Mouse (Mus musculus) kidney, adult 18-20 months (tissue): ENCODE results near the gene Nrap.

ENCODE experiments used
- DNase-seq: peaks from one replicate; pipeline ENCODE4 v3.0.0; 2021

Gene Nrap

DNA sequence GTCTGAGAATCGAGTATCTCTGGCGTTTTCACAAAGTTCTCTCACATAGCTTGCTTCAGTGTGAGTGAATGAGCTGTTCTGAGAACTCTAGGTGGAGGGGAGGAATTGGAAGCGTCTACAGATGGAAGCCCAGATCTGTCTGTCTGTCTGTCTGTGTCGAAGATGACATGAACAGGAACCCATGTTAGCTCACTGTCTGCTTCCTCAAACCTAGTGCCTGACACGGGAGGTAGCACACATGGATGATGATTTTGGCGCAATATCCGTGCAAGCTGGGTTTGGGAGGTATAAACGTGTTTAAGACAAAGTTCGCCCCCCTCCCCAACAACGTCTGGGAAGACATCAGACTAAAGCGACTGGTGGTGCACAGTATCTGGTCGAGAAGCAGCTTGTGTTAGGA is 6.4 kb upstream of the Nrap start:
- no peak for DNase-seq

GRCm38 (mm10) chr19:56395183-56395935 is 5.5 kb upstream of the Nrap start:
- DNase-seq = no peak

GRCm38 (mm10) chr19:56393311-56393866 is 3.6 kb upstream of the Nrap start:
- DNase-seq = no peak

GRCm38 (mm10) chr19:56391307-56392046 is 1.6 kb upstream of the Nrap start:
- no peak for DNase-seq

- no peak for DNase-seq
Observed at GRCm38 (mm10) chr19:56389176-56389575, 661 bp downstream of the Nrap start.

DNA sequence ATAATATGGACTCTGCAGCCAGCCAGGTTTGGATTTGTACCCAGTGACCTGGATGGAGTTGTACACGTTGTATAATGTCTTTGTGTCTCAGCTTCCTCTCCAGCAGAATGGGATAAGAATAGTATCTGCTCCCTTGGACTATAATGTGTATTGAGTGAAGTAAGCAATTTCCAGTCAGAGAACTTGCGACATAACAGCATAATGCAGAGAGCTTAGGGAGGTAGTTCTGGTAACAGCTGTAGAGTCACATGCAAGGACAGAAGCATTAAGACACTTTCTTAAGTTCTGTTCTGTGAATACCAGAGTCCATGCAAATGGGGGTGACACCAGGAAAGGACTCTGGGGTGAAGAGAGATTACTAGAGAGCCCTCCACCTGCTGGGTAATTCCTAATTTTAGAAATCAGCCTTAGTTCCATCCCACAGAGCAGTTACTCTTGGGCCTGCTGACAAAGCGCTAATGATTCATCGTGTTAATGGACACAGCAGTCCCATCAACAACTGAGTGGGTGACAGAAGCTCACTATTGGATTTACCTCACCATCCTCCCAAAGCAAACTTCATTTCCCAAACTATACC is 2.0 kb downstream of the Nrap start:
- no peak for DNase-seq

DNA sequence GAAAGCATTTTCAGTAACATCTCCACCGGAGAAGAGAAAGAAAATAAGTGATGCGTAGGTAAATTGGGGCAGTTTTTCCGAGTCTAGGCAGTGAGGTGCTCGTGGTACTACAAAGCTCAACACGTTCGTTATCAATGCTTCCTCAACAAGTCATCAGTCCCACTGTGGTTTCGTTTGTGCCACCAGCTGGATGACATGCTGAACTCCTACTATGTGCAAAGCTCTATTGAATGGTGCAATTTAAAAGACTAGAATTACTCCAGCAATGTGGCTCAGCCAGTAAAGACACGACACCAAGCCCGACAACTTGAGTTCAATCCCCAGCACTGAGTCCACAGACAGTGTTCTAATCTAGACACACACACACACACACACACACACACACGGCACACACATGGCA is 3.7 kb downstream of the Nrap start:
- DNase-seq = no peak

DNA sequence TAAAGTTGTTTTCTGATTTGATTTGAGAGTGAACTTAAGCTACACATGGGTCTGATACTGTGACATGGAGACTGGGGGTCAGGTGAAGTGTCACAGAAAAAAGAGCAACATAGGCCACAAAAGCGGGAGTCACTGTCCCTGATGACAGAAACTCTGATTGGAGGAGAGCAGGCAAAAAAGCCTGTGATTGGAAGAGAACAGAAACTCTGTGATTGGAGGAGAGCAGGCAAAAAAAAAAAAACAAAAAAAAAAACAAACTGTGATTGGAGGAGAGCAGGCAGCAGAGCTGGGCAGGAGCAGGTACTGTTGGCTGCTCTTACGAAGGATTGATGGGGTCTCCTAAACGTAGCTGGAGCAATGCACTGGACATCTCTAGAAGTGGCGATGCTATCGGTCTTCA is 4.3 kb downstream of the Nrap start:
- DNase-seq = no peak

DNA sequence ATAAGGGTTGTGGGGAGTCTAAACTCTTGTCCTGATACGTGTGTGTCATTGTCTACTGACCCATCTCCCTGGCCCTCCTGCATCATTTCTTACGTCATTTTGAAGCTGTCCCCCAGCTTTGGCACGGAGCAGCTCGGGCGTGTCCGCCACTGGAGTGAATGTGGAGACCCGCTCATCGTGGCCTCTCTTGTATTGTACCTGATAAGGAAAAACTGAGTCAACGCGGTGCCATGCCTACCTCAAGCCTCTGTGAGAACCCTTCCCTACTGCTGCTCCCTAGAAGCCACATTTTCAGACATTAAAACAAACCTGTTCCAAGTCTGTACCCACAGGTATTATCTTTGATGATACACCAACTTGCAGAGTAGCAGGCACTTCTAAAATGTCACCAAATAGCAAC is 8.4 kb downstream of the Nrap start:
- no peak for DNase-seq

DNA sequence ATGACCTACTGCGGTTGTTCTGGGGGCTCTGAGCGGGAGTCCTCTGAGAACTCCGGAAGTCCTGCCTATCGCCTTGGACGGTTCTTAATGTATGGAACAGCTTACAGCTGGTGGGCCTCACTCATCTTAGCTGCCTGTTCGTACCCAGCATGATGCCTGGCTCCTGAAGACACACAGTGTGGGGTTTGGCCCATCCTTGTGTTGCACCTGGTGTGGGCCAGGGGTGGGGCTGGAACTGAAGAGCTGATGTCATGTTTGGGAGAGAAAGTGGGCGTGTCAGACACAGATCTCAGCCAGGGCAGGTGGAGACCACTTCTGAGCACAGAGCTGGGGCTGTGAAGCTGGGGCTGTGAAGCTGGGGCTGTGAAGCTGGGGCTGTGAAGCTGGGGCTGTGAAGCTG is 9.5 kb downstream of the Nrap start:
- DNase-seq = no peak

DNA sequence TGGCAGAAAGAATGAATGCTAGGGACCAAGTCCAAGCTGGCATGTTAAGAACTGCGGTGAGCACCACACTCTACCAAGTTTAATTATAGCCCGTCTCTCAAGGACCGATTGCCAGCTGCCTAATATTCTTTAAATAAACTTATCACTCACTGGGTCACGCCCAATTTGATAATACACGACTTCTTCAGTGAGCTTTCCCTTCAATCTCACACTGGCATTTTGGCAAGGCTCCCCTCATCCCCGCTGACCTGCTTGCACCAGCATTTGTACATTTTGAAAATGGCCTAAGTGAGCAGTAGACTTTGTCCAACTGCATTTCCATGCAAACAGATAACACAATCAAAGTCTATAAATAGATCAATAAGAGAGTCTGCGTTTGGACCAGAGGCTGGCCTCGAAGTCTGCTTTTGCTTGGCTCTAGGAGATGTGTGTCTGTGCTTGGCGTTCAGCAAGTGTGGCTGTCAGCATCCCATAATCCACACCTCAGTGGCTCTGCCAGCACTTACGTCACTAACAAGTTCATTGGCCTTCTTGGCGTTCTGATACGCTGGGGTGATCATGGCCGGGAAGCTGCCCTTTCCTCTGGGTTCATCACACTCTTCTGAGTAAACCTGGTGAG is 11.2 kb downstream of the Nrap start:
- DNase-seq = no peak

DNA sequence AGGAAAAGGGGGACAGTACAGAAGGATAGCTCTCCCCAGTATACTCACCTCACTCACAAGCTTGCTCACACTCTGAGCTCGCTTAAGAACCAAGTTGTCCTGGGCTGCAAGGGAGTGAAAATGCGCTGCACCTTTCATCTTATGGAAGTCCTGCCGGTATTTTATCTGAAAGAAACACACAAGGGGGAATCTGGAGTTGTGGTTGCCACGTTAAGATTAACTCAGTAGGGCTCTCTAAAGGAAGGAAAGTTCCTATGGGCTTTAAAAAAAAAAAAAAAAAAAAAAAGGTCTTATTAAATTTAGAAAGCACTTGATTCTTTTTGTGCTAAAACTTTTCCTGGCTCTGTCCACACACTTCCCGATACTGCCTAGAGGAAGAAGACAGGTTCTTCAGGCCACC is 11.8 kb downstream of the Nrap start:
- no peak for DNase-seq

DNA sequence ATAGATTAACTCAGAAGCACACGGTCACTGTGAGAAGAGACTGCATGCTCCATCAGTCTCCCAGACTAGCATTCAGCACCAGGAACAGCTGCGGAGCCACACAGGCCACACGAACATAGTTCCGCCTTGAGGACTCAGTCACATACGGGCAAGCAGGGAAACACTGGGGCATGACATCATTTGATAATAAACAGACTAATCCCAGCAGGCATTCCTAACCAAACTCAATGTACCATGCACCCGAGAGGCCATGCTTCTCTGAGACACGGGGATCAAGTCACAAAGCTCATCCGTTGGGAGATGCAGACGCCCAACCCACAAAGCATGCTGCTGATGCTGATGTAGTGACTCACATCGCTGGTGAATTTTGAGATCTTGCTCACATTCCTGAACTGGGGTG is 15.8 kb downstream of the Nrap start:
- DNase-seq = no peak

DNA sequence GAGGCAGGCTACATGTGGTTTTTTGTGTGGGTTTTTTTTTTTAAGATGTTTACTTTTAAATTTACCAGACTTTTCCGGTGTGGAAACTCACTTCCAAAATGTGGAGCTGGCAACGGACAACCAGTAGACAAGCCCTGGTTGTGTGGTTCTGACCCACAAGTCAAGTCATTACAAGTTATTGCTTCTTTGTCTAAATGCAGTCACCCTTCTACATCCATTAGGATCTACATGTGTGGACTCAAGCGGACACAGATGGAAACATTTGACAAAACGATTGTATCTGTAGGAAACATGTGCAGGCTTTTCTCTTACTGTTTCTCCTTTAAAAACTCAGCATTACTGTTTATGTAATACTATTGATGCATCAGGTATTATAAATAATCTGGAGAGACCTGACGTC is 16.6 kb downstream of the Nrap start:
- no peak for DNase-seq

DNA sequence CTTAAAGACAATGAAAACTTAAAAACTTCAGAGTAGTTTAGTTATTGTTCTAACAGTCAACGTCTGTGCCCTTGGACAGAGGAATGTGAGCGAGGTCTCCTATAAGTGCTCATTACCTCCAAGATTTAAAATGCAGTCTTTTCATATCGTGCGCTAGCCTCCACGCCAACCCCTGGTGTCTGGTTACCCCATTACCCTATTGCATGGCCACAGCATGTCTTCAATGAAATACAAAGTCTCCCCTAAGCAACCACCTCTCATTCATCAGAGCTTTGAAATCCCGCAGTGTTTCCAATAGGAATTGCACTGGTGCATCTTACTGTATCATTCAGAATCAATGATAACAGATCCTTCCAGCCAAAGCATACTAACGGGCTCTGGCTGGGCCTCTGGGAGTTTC is 17.6 kb downstream of the Nrap start:
- DNase-seq = no peak

DNA sequence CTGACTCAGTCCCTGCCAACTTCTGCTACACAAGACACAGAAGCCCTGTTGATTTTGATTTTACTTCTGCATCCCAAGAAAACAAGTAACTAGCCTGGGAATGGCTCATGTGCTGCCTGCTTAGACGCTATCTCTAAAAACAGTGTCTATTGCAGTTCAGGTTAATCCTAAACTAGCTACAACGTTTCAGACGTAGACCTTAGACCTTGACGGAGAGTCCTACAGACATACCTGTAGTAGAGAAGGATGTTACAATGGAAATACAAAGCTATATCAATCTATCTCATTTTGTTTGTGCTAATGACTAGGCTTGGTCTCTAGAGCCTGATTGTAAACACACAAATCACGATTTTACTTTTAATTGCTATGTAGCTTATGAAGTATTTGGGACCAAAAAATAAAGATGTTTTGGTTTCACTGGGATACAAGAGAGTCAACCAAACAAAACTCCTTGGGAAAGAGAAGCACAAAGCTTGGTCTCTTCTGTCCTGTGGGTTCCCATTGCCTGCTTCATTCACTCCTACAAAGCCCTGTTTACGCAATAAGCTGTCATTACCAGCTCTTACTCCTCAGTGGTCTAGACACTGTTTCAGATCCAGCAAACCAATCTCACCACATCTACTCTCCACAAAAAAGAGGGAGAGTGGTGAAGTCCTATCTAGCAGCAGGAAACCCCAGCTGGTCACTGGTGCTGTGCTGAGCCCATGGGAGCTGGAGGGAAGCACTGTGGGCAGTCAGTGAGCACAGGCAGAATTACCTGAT is 19.3 kb downstream of the Nrap start:
- no peak for DNase-seq

- DNase-seq = no peak
Observed at GRCm38 (mm10) chr19:56368912-56369311, 20.9 kb downstream of the Nrap start.

- DNase-seq = no peak
Observed at GRCm38 (mm10) chr19:56367778-56368177, 22.1 kb downstream of the Nrap start.

GRCm38 (mm10) chr19:56366625-56367024 is 23.2 kb downstream of the Nrap start:
- no peak for DNase-seq

GRCm38 (mm10) chr19:56366168-56366567 is 23.7 kb downstream of the Nrap start:
- no peak for DNase-seq

GRCm38 (mm10) chr19:56364563-56364962 is 25.3 kb downstream of the Nrap start:
- DNase-seq = no peak

DNA sequence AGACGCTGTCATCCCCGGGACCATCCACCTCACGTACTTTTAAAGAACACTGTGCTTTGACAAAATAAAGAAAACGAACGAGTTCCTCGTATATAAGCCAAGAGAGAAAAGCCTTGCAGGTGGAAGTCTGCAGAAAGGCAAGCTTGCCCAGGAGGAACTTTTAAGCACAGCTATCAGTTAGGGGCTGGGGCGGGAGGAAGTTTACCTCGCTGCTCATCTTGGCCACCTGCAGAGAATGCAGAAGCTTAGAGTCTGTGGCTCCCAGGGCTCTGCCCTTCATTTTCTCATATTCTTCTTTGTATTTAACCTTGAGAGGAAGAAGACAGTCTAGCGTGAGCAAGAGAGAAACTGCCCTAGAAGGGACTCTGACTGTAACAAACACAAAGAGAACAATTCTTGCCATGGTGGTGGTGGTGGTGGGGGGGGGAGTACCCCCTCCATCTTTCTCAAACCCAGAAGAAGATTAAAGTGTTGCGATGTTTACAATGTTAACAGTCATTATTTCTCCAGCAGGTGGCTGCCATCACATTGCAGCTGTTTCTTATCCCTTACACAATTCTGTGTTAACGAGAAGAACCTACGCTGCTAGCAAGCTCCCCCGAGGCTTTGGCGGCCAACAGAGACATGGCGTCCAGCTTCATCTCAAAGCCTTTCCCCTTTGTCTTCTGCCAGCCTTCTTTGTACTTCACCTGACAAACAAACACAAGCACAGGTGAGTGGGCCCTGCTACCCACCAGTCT is 25.9 kb downstream of the Nrap start:
- no peak for DNase-seq
